Mouse (Mus musculus): ENCODE measurements around the gene Aurkaip1. TPM values are rescaled to one million over a fixed set of nuclear protein-coding genes. Genes with fewer than 3 reads are reported as not detected.

Gene Aurkaip1
- polyA plus RNA-seq, 1 experiment from 2014 or later: 132 TPM

DNA sequence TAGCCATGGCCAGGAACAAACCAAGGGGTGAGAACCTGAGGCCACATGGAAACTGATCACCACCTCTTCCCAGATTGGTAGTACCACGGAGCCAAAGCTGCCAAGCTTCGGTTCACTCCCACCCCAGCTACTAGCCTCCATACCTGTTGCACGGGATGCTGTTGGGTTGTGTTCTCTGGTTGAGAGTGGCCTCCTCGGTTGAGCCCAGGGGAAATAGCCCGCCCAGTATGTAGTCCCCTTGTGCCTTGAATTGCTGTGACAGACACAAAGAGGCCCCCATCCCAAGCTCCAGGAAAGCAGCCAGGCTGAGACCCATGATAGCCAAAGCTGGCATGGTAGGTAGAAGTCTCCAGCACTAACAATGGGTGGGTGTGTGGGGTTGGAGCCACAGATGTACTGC is 31.9 kb downstream of the Aurkaip1 start, which contains the start of gene Tas1r3:
Gene Tas1r3 (minus strand): TSS at position 362 of the 400 bp plus-strand sequence.
- peaks cover 19% of the 10 kb centered on the region for H3K36me3 ChIP-seq (ENCODE audit: control insufficient read depth, insufficient read depth, low read length)
- no peak within 1 kb of the TSS for H3K4me2 ChIP-seq (replicated peaks; ENCODE audit: low read depth, low read length)
- H3K4me3 ChIP-seq (ENCODE audit: low read depth, low read length): no peak within 1 kb of the TSS
- H3K27ac ChIP-seq (ENCODE audit: low read length): no peak within 1 kb of the TSS
- H3K4me1 ChIP-seq (ENCODE audit: control insufficient read depth, insufficient read depth, low read length): no peaks in the 10 kb centered on the region
- H3K27me3 ChIP-seq (ENCODE audit: control insufficient read depth, insufficient read depth, low read length): no peaks in the 10 kb centered on the region
- no peaks in the 10 kb centered on the region for H3K9me3 ChIP-seq (ENCODE audit: control insufficient read depth, low read depth, low read length)
- ATAC-seq (ENCODE audit: insufficient number of reproducible peaks, insufficient read depth, low FRiP score, low read depth): no peak
- 74% methylated on average over 5 of the region's 5 CpGs for WGBS
- H3K9ac ChIP-seq (replicated peaks; ENCODE audit: low read depth, low read length): no peak within 1 kb of the TSS

GRCm38 (mm10) chr4:155868614-155869298 is 37.7 kb downstream of the Aurkaip1 start:
- WGBS: 7% methylated on average over 22 of the region's 22 CpGs
- peak overlapping the region; percentile 78 for H3K4me3 ChIP-seq (ENCODE audit: low read depth, low read length)
- H3K36me3 ChIP-seq (ENCODE audit: control insufficient read depth, insufficient read depth, low read length): peaks cover 30% of the 10 kb centered on the region
- H3K4me2 ChIP-seq (replicated peaks; ENCODE audit: low read depth, low read length): peak overlapping the region; percentile 92
- peak overlapping the region; percentile 57 for H3K9ac ChIP-seq (replicated peaks; ENCODE audit: low read depth, low read length)
- H3K4me1 ChIP-seq (ENCODE audit: control insufficient read depth, insufficient read depth, low read length): peaks cover 9% of the 10 kb centered on the region
- H3K27me3 ChIP-seq (ENCODE audit: control insufficient read depth, insufficient read depth, low read length): no peaks in the 10 kb centered on the region
- H3K9me3 ChIP-seq (ENCODE audit: control insufficient read depth, low read depth, low read length): no peaks in the 10 kb centered on the region
- ATAC-seq (ENCODE audit: insufficient number of reproducible peaks, insufficient read depth, low FRiP score, low read depth): no peak; the same call in 1 of the 2 replicates
- H3K27ac ChIP-seq (ENCODE audit: low read length): no peak overlapping the region

GRCm38 (mm10) chr4:155869317-155870033 is 38.4 kb downstream of the Aurkaip1 start, which contains the start of the genes Cptp and Ints11:
Gene Cptp, minus strand, starts transcription at chr4:155869440.
Gene Ints11, plus strand, starts transcription at chr4:155869546.
- H3K27me3 ChIP-seq (ENCODE audit: control insufficient read depth, insufficient read depth, low read length): no peaks in the 10 kb centered on the region
- no peaks in the 10 kb centered on the region for H3K9me3 ChIP-seq (ENCODE audit: control insufficient read depth, low read depth, low read length)
- WGBS: under 1% methylated on average over 63 of the region's 63 CpGs
- peak within 1 kb of the TSS; percentile 78 for H3K4me3 ChIP-seq (ENCODE audit: low read depth, low read length)
- H3K9ac ChIP-seq (replicated peaks; ENCODE audit: low read depth, low read length): peak within 1 kb of the TSS; percentile 79
- peak within 1 kb of the TSS; percentile 92 for H3K4me2 ChIP-seq (replicated peaks; ENCODE audit: low read depth, low read length)
- no peak within 1 kb of the TSS for H3K27ac ChIP-seq (ENCODE audit: low read length)
- peaks cover 31% of the 10 kb centered on the region for H3K36me3 ChIP-seq (ENCODE audit: control insufficient read depth, insufficient read depth, low read length)
- H3K4me1 ChIP-seq (ENCODE audit: control insufficient read depth, insufficient read depth, low read length): peaks cover 9% of the 10 kb centered on the region
- peak; percentile 95 for ATAC-seq (ENCODE audit: insufficient number of reproducible peaks, insufficient read depth, low FRiP score, low read depth)

DNA sequence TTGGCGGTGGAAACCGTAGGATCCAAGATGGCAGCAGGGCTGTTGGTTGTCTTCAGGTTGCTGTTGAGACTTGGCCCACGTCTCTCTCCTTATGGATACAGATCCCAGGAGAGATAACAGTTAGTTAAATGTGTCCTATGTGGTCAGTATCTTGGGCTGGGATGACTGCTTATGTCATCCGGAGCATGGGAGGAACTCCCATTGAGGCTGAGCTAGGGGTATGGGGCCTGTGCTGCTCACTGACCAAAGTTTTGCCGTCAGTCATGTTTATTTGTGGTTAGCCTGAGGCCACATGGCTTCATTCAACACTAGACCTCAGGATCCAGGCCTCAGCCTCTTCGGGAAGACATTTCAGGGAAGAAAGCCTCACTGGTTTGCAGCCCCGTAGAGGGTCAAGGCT is 40.3 kb downstream of the Aurkaip1 start:
- no peaks in the 10 kb centered on the region for H3K9me3 ChIP-seq (ENCODE audit: control insufficient read depth, low read depth, low read length)
- H3K4me1 ChIP-seq (ENCODE audit: control insufficient read depth, insufficient read depth, low read length): peaks cover 9% of the 10 kb centered on the region
- peaks cover 35% of the 10 kb centered on the region for H3K36me3 ChIP-seq (ENCODE audit: control insufficient read depth, insufficient read depth, low read length)
- H3K4me2 ChIP-seq (replicated peaks; ENCODE audit: low read depth, low read length): no peak overlapping the region
- no peak overlapping the region for H3K4me3 ChIP-seq (ENCODE audit: low read depth, low read length)
- no peaks in the 10 kb centered on the region for H3K27me3 ChIP-seq (ENCODE audit: control insufficient read depth, insufficient read depth, low read length)
- no peak for ATAC-seq (ENCODE audit: insufficient number of reproducible peaks, insufficient read depth, low FRiP score, low read depth)
- 84% methylated on average over 7 of the region's 7 CpGs for WGBS
- H3K27ac ChIP-seq (ENCODE audit: low read length): no peak overlapping the region
- no peak overlapping the region for H3K9ac ChIP-seq (replicated peaks; ENCODE audit: low read depth, low read length)

Small RNA genes within 50 kb of the gene (microRNA-seq; reads per million reads assigned to microRNA genes)
- gene Gm27743: not detected

Other genes starting within 250 kb of the Aurkaip1 start
- gene Slc35e2, start 229.9 kb upstream of the Aurkaip1 start, polyA plus RNA-seq (2014; fragmentation: Nextera tagmentation; extraction: Ambion mirVana): 10.4 TPM in 2 replicates
- gene Cdk11b, start 206.4 kb upstream of the Aurkaip1 start, polyA plus RNA-seq (2014; fragmentation: Nextera tagmentation; extraction: Ambion mirVana): 57.0 and 57.3 TPM in 2 replicates
- gene Gm10563, start 185.9 kb upstream of the Aurkaip1 start, polyA plus RNA-seq (2014; fragmentation: Nextera tagmentation; extraction: Ambion mirVana): not detected in 2 replicates
- 25.0 and 26.3 TPM in 2 replicates for gene Mmp23, start 177.9 kb upstream of the Aurkaip1 start, polyA plus RNA-seq (2014; fragmentation: Nextera tagmentation; extraction: Ambion mirVana)
- gene Mib2, start 162.1 kb upstream of the Aurkaip1 start, polyA plus RNA-seq (2014; fragmentation: Nextera tagmentation; extraction: Ambion mirVana): 18.9 and 21.9 TPM in 2 replicates
- gene Fndc10, start 136.9 kb upstream of the Aurkaip1 start, polyA plus RNA-seq (2014; fragmentation: Nextera tagmentation; extraction: Ambion mirVana): 3.1 and 3.2 TPM in 2 replicates
- 140 and 145 TPM in 2 replicates for gene Ssu72, start 126.5 kb upstream of the Aurkaip1 start, polyA plus RNA-seq (2014; fragmentation: Nextera tagmentation; extraction: Ambion mirVana)
- 0.56 TPM in 2 replicates for gene Tmem240, start 96.5 kb upstream of the Aurkaip1 start, polyA plus RNA-seq (2014; fragmentation: Nextera tagmentation; extraction: Ambion mirVana)
- 89.1 and 90.9 TPM in 2 replicates for gene Atad3a, start 70.2 kb upstream of the Aurkaip1 start, polyA plus RNA-seq (2014; fragmentation: Nextera tagmentation; extraction: Ambion mirVana)
- gene Vwa1, start 56.6 kb upstream of the Aurkaip1 start, polyA plus RNA-seq (2014; fragmentation: Nextera tagmentation; extraction: Ambion mirVana): 26.8 and 28.4 TPM in 2 replicates
- gene Tmem88b, start 45.4 kb upstream of the Aurkaip1 start, polyA plus RNA-seq (2014; fragmentation: Nextera tagmentation; extraction: Ambion mirVana): 0.54 and 0.81 TPM in 2 replicates
- 0.38 and 0.46 TPM in 2 replicates for gene Ankrd65, start 40.8 kb upstream of the Aurkaip1 start, polyA plus RNA-seq (2014; fragmentation: Nextera tagmentation; extraction: Ambion mirVana)
- 209 and 211 TPM in 2 replicates for gene Mrpl20, start 28.4 kb upstream of the Aurkaip1 start, polyA plus RNA-seq (2014; fragmentation: Nextera tagmentation; extraction: Ambion mirVana)
- 193 and 209 TPM in 2 replicates for gene Ccnl2, start 18.8 kb upstream of the Aurkaip1 start, polyA plus RNA-seq (2014; fragmentation: Nextera tagmentation; extraction: Ambion mirVana)
- 91.5 and 96.7 TPM in 2 replicates for gene Mxra8, start 8.4 kb downstream of the Aurkaip1 start, polyA plus RNA-seq (2014; fragmentation: Nextera tagmentation; extraction: Ambion mirVana)
- gene Dvl1, start 16.1 kb downstream of the Aurkaip1 start, polyA plus RNA-seq (2014; fragmentation: Nextera tagmentation; extraction: Ambion mirVana): 6.3 and 6.6 TPM in 2 replicates
- gene Tas1r3, start 32.1 kb downstream of the Aurkaip1 start, polyA plus RNA-seq (2014; fragmentation: Nextera tagmentation; extraction: Ambion mirVana): 0.32 and 0.35 TPM in 2 replicates
- 16.9 and 17.3 TPM in 2 replicates for gene Cptp, start 38.2 kb downstream of the Aurkaip1 start, polyA plus RNA-seq (2014; fragmentation: Nextera tagmentation; extraction: Ambion mirVana)
- 67.7 and 70.1 TPM in 2 replicates for gene Ints11, start 38.3 kb downstream of the Aurkaip1 start, polyA plus RNA-seq (2014; fragmentation: Nextera tagmentation; extraction: Ambion mirVana)
- 45.7 and 50.5 TPM in 2 replicates for gene Pusl1, start 60.5 kb downstream of the Aurkaip1 start, polyA plus RNA-seq (2014; fragmentation: Nextera tagmentation; extraction: Ambion mirVana)
- 16.0 and 19.4 TPM in 2 replicates for gene Acap3, start 60.5 kb downstream of the Aurkaip1 start, polyA plus RNA-seq (2014; fragmentation: Nextera tagmentation; extraction: Ambion mirVana)
- gene Ube2j2, start 112.6 kb downstream of the Aurkaip1 start, polyA plus RNA-seq (2014; fragmentation: Nextera tagmentation; extraction: Ambion mirVana): 107 TPM in 2 replicates
- gene C1qtnf12, start 131.0 kb downstream of the Aurkaip1 start, polyA plus RNA-seq (2014; fragmentation: Nextera tagmentation; extraction: Ambion mirVana): 38.6 and 40.5 TPM in 2 replicates
- gene B3galt6, start 161.4 kb downstream of the Aurkaip1 start, polyA plus RNA-seq (2014; fragmentation: Nextera tagmentation; extraction: Ambion mirVana): 18.6 and 18.9 TPM in 2 replicates
- gene Sdf4, start 161.6 kb downstream of the Aurkaip1 start, polyA plus RNA-seq (2014; fragmentation: Nextera tagmentation; extraction: Ambion mirVana): 163 and 171 TPM in 2 replicates
- 0.34 and 0.41 TPM in 2 replicates for gene Tnfrsf4, start 182.6 kb downstream of the Aurkaip1 start, polyA plus RNA-seq (2014; fragmentation: Nextera tagmentation; extraction: Ambion mirVana)
- 2.7 and 3.2 TPM in 2 replicates for gene Tnfrsf18, start 194.9 kb downstream of the Aurkaip1 start, polyA plus RNA-seq (2014; fragmentation: Nextera tagmentation; extraction: Ambion mirVana)
- gene Ttll10, start 228.1 kb downstream of the Aurkaip1 start, polyA plus RNA-seq (2014; fragmentation: Nextera tagmentation; extraction: Ambion mirVana): 6.0 and 6.2 TPM in 2 replicates

Data from stomach, embryonic 14.5 days (tissue).